Mouse (Mus musculus) embryo, embryonic 9.5 days (tissue): ENCODE measurements around the gene Myo10.

ENCODE experiments used
- DNase-seq: peaks from one replicate; pipeline ENCODE4 v3.0.0-alpha.2; 2017; ENCODE audit errors: extremely low spot score

Myo10 gene

GRCm38 (mm10) chr15:25801726-25802125, 179.4 kb downstream of the Myo10 start:
- DNase-seq: no peak

DNA sequence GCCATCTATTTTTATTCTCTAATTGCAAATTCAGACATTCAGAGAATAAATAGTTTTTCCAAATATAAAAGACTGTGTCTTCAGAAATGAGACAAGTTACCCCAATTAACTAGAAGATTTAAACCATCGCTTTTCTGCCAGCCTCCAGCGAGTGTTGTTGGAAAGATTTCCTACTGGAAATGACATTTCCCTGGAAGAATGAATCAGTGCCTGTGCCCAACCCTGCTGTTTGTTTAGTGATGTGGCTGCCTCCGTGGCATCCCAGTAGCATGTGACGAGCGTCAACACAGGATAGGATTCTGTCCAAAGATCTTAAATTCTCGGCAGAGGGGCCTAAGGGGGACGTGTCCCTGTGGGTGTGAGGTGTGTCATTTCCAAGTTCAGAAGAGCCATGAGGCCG, 179.9 kb downstream of the Myo10 start:
- DNase-seq: no peak

DNA sequence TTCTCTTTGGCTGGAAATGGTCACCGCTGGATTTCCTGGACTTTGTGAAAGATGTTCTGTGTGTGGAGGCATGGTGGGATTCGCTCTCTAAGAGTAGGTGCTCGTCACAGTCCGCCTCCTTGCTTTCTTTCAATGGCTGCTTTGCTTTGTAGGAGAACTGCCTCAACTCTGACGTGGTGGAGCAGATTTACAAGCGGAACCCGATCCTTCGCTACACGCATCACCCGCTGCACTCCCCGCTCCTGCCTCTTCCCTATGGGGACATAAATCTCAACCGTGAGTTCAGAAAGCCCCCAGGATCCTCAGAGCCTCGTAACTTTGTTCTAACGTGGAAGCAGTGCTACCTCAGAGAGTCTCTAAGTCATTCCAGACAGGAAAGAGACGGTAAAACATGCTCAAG, 180.8 kb downstream of the Myo10 start:
- no peak for DNase-seq

- DNase-seq: peak; percentile 61
Measured at GRCm38 (mm10) chr15:25805336-25806110, 183.2 kb downstream of the Myo10 start.

- DNase-seq: no peak
Measured at GRCm38 (mm10) chr15:25806363-25806762, 184.0 kb downstream of the Myo10 start.

- DNase-seq: no peak
Measured at GRCm38 (mm10) chr15:25806878-25807277, 184.6 kb downstream of the Myo10 start.

GRCm38 (mm10) chr15:25808677-25809460, 186.5 kb downstream of the Myo10 start:
- DNase-seq: no peak

DNA sequence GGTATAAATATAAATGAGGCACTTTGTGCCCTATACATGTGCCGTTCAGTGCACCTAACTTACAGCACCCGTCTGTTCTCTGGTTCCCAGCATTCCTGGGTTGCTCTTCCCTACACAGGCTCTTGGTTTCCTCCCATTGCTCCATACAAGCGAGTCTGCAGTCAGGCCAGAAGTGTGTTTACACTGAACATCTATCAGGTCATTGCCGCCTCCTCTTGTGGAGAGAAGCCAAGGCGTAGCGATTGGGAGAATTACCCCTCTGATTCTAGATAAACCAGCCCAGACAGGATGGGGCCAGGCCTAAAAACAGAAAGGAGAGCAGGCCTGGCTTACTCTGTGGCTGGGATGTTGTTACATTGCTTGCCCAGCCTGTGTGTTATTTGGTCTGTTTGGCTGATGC, 187.3 kb downstream of the Myo10 start:
- no peak for DNase-seq

- DNase-seq: no peak
Measured at GRCm38 (mm10) chr15:25811834-25812250, 189.5 kb downstream of the Myo10 start.

DNA sequence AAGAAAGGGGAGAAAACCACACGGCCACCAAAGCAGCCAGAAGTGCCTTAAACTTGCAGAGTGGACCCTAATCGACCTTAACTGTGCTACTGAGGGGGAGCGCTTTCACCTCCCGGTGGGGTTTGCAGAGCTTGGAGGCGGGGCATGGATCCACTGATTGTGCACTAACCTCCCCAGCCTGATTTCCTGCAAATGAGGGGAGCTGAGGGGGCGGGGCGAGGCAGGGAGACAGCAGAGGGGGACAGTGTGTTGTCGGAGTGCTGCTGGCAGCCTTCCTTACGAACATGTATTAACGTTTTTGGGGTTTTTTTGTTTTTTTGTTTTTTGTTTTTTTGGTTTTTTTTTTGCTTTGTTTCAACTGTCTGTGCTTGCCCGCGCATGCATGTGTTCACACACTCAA, 190.2 kb downstream of the Myo10 start:
- DNase-seq: no peak

DNA sequence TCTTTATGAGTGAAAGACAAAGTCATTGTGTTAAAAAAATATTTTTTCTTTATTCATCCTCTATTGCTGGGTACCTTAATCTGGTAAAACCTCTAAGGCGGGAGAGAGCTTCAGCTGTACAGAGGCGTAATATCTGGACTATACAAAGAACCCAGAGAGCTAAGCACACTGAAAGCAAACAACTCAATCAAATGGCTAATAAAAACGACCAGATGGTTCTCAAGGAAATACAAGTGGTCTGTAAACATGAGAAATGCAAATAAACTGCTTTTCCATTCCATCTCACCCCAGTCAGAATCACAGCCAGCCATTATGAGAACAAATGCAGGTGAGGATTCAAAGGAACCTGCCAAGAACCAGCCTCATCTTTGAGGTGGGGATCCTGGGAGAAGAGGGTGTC, 192.2 kb downstream of the Myo10 start:
- no peak for DNase-seq

GRCm38 (mm10) chr15:25817191-25817590, 194.9 kb downstream of the Myo10 start:
- no peak for DNase-seq

- no peak for DNase-seq
Measured at GRCm38 (mm10) chr15:25821981-25822380, 199.7 kb downstream of the Myo10 start.

GRCm38 (mm10) chr15:25822656-25823055, 200.3 kb downstream of the Myo10 start:
- no peak for DNase-seq

- DNase-seq: no peak
Measured at GRCm38 (mm10) chr15:25826531-25826961, 204.2 kb downstream of the Myo10 start.

- no peak for DNase-seq
Measured at GRCm38 (mm10) chr15:25828464-25828863, 206.1 kb downstream of the Myo10 start.

DNA sequence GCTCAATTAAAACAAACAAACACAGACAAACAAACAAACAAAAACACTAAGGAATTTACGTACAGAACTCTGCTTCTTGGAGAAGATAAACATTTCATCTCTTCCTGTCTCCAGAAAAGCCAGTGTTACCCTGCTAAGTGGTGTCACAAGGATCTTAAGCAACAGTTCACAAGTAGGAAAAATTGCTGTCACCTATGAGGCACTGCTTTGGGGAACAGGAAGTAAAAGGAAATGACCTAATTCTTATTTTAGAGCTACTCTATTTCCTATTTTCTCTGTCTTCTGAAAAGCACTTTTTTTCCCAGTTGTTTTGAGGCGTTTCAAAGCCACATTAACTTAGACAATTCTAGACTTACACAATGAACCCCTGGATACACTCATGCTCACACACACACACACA, 208.1 kb downstream of the Myo10 start:
- DNase-seq: no peak

GRCm38 (mm10) chr15:25834282-25834681, 212.0 kb downstream of the Myo10 start:
- no peak for DNase-seq

DNA sequence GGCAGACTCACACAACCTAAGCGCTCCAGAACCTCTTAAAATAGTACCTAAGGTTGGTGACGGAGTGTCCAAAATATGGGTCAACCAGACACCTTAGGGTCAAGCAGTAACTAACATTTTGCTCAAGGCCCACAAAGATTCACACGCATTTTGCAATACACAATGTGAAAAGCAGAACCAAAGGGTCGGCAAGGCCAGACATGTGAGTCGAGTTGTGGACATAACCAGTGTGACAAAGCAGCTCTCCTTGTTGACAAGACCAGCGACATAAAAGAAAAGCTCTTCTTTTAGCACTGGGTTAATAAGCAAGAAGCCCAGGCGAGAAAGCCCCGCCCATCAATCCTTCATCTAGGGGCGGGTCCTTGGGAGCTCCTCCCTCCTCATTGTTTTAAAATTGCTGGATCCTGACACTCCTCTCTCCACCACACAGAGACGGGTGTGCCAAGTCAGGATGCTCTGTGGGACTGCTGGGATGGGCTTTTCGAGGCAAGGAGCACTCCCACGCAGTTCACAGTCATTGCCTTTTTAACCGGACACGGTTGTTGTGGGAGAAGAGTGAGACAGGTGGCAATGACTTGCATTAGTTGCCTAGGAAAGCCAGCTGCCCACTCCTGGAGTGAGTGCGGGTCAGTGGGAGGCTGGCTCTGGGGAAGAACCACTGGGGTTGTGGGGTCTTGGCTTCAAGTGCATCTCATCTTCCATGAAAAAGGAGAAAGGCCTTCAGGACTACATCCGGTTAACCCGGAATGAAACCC, 212.8 kb downstream of the Myo10 start:
- no peak for DNase-seq

- DNase-seq: no peak
Measured at GRCm38 (mm10) chr15:25842462-25843085, 220.2 kb downstream of the Myo10 start.

- peak; percentile 59 for DNase-seq
Measured at GRCm38 (mm10) chr15:25843086-25843991, 221.0 kb downstream of the Myo10 start, which contains the start of gene Retreg1. Gene Retreg1 (plus strand): TSS chr15:25843180.
